8 mouse cellular contexts compared by ENCODE assay signal in genomic region chr15:102074876-102075585, GRCm38 (mm10). TPM values are rescaled to one million over a fixed set of nuclear protein-coding genes. Genes with fewer than 3 reads are reported as not detected.
DNase-seq lines count a peak whose midpoint lies in the region; ATAC-seq and TF ChIP-seq lines count a peak whose summit lies in the region.

No protein-coding gene starts in this region.

- no peak for DNase-seq in lung, embryonic 14.5 days
- DNase-seq in lung, postnatal 10 days = no peak
- DNase-seq in right cerebral cortex, postnatal 14 days = no peak
- DNase-seq in right cerebral cortex, adult 2 months (ENCODE audit: low spot score in 2 of 2) = no peak
- DNase-seq in adrenal gland, postnatal 25 days = no peak

- H3K9me3 ChIP-seq in lung, embryonic 14.5 days (ENCODE audit: low read depth, low read length) = no peaks in the 10 kb centered on the region
- H3K9me3 ChIP-seq in limb, embryonic 12.5 days = no peaks in the 10 kb centered on the region
- no peaks in the 10 kb centered on the region for H3K9me3 ChIP-seq in neural tube, embryonic 15.5 days (replicated peaks)

- H3K9ac ChIP-seq in lung, embryonic 14.5 days = peak overlapping the region; percentile 97
- H3K9ac ChIP-seq in limb, embryonic 12.5 days (replicated peaks) = peak overlapping the region; percentile 93
- H3K9ac ChIP-seq in neural tube, embryonic 15.5 days (replicated peaks) = peak overlapping the region; percentile 95

- no peak for TF ChIP-seq CTCF in lung, embryonic 14.5 days (IDR thresholded peaks at IDR 0.05; ENCODE audit: low read depth)
- TF ChIP-seq CTCF in embryonic fibroblast, embryonic 13.5 days (IDR thresholded peaks at IDR 0.05; ENCODE audit: borderline replicate concordance, insufficient read depth, low read length) = no peak

- H3K27ac ChIP-seq in lung, embryonic 14.5 days (ENCODE audit: low read depth) = peak overlapping the region; percentile 89; the same call in 1 of the 2 replicates
- 0 out of 2 replicates have a peak overlapping the region, but pooled peaks have one; percentile 14 for H3K27ac ChIP-seq in embryonic fibroblast, embryonic 13.5 days (ENCODE audit: insufficient read depth, low read length)
- peak overlapping the region; percentile 97; the same call in 1 of the 2 replicates for H3K27ac ChIP-seq in limb, embryonic 12.5 days
- peak overlapping the region; percentile 99; the same call in 1 of the 2 replicates for H3K27ac ChIP-seq in neural tube, embryonic 15.5 days (replicated peaks)

- no peaks in the 10 kb centered on the region for H3K27me3 ChIP-seq in lung, embryonic 14.5 days (ENCODE audit: insufficient read depth, low read length)
- no peaks in the 10 kb centered on the region; the same call in 1 of the 2 replicates for H3K27me3 ChIP-seq in limb, embryonic 12.5 days
- no peaks in the 10 kb centered on the region for H3K27me3 ChIP-seq in neural tube, embryonic 15.5 days (replicated peaks)

- H3K4me2 ChIP-seq in lung, embryonic 14.5 days = peak overlapping the region; percentile 89
- H3K4me2 ChIP-seq in limb, embryonic 12.5 days = peak overlapping the region; percentile 89
- peak overlapping the region; percentile 79 for H3K4me2 ChIP-seq in neural tube, embryonic 15.5 days

- peak overlapping the region; percentile 72 for H3K4me3 ChIP-seq in lung, embryonic 14.5 days (ENCODE audit: low read depth, low read length)
- H3K4me3 ChIP-seq in embryonic fibroblast, embryonic 13.5 days (ENCODE audit: insufficient read depth, low read length) = peak overlapping the region; percentile 84
- peak overlapping the region; percentile 89 for H3K4me3 ChIP-seq in limb, embryonic 12.5 days (replicated peaks)
- H3K4me3 ChIP-seq in neural tube, embryonic 15.5 days (replicated peaks) = peak overlapping the region; percentile 95

- no peak for ATAC-seq in lung, embryonic 14.5 days (ENCODE audit: insufficient read depth)
- ATAC-seq in limb, embryonic 12.5 days (ENCODE audit: insufficient number of reproducible peaks, insufficient read depth, low FRiP score, low TSS enrichment, low read depth) = no peak
- ATAC-seq in neural tube, embryonic 15.5 days (ENCODE audit: low FRiP score) = no peak

- 5% methylated on average over 11 of the region's 11 CpGs for WGBS in lung, embryonic 14.5 days
- 11% methylated on average over 11 of the region's 11 CpGs for WGBS in limb, embryonic 12.5 days
- WGBS in neural tube, embryonic 15.5 days = 20% methylated on average over 11 of the region's 11 CpGs

- H3K4me1 ChIP-seq in lung, embryonic 14.5 days (ENCODE audit: insufficient read depth) = peaks cover 8% of the 10 kb centered on the region; the same call in 1 of the 2 replicates
- peaks cover 4% of the 10 kb centered on the region; the same call in 1 of the 2 replicates for H3K4me1 ChIP-seq in embryonic fibroblast, embryonic 13.5 days (ENCODE audit: control insufficient read depth, insufficient read depth, low read length)
- H3K4me1 ChIP-seq in limb, embryonic 12.5 days (replicated peaks) = peaks cover 17% of the 10 kb centered on the region
- H3K4me1 ChIP-seq in neural tube, embryonic 15.5 days = peaks cover 28% of the 10 kb centered on the region

- TF ChIP-seq POLR2A in embryonic fibroblast, embryonic 13.5 days (IDR thresholded peaks at IDR 0.05; ENCODE audit: low read depth, low read length) = no peak

- 0 out of 2 replicates have a peak, but pooled peaks cover 10% of the 10 kb centered on the region for H3K36me3 ChIP-seq in lung, embryonic 14.5 days (ENCODE audit: insufficient read depth)
- no peaks in the 10 kb centered on the region for H3K36me3 ChIP-seq in limb, embryonic 12.5 days
- H3K36me3 ChIP-seq in neural tube, embryonic 15.5 days = no peaks in the 10 kb centered on the region

RNA-seq across cellular contexts. Expression of gene Eif4b, which starts 1.5 kb away (rescaled TPM):
- 134 and 137 TPM in 2 replicates for polyA plus RNA-seq in lung, embryonic 14.5 days (2014; fragmentation: Nextera tagmentation; extraction: Ambion mirVana)
- 309 and 317 TPM in 2 replicates for polyA plus RNA-seq in embryonic fibroblast, embryonic 13.5 days (2011; ENCODE audit: insufficient read length, low read depth, missing spikeins)
- polyA plus RNA-seq in limb, embryonic 12.5 days (2016; fragmentation: Nextera tagmentation; extraction: Ambion mirVana) = 121 and 124 TPM in 2 replicates
- 72.6 and 87.1 TPM in 2 replicates for polyA plus RNA-seq in neural tube, embryonic 15.5 days (2015; fragmentation: Nextera tagmentation; extraction: Ambion mirVana)
- 244 and 270 TPM in 2 replicates for total RNA-seq in adrenal gland, postnatal 25 days (2021)

RNA-seq across cellular contexts. Expression of gene Tns2, which starts 25.2 kb away (rescaled TPM):
- polyA plus RNA-seq in lung, embryonic 14.5 days (2014; fragmentation: Nextera tagmentation; extraction: Ambion mirVana) = 48.3 and 56.9 TPM in 2 replicates
- polyA plus RNA-seq in embryonic fibroblast, embryonic 13.5 days (2011; ENCODE audit: insufficient read length, low read depth, missing spikeins) = 61.8 and 71.1 TPM in 2 replicates
- polyA plus RNA-seq in limb, embryonic 12.5 days (2016; fragmentation: Nextera tagmentation; extraction: Ambion mirVana) = 16.6 and 22.6 TPM in 2 replicates
- polyA plus RNA-seq in neural tube, embryonic 15.5 days (2015; fragmentation: Nextera tagmentation; extraction: Ambion mirVana) = 9.8 and 13.7 TPM in 2 replicates
- 75.2 and 78.7 TPM in 2 replicates for total RNA-seq in adrenal gland, postnatal 25 days (2021)

RNA-seq across cellular contexts. Expression of gene Krt18, which starts 47.1 kb away (rescaled TPM):
- polyA plus RNA-seq in lung, embryonic 14.5 days (2014; fragmentation: Nextera tagmentation; extraction: Ambion mirVana) = 148 TPM in 2 replicates
- 1.6 and 8.2 TPM in 2 replicates for polyA plus RNA-seq in embryonic fibroblast, embryonic 13.5 days (2011; ENCODE audit: insufficient read length, low read depth, missing spikeins)
- polyA plus RNA-seq in limb, embryonic 12.5 days (2016; fragmentation: Nextera tagmentation; extraction: Ambion mirVana) = 21.2 and 21.5 TPM in 2 replicates
- polyA plus RNA-seq in neural tube, embryonic 15.5 days (2015; fragmentation: Nextera tagmentation; extraction: Ambion mirVana) = 1.9 and 300 TPM in 2 replicates
- 1.5 and 1.8 TPM in 2 replicates for total RNA-seq in adrenal gland, postnatal 25 days (2021)

Comparison
In these comparisons a context has a peak if more than half of its experiments do, and no peak if none do; other contexts are left out.
1. H3K27ac ChIP-seq: peak in every context shown above with its lines; median percentile 99 in neural tube, embryonic 15.5 days; 97 in limb, embryonic 12.5 days; 89 in lung, embryonic 14.5 days; 14 in embryonic fibroblast, embryonic 13.5 days.